Mouse (Mus musculus) erythroblast, embryonic 14.5 days (primary cell): Measurements from ENCODE around the gene Uba7. TPM values are rescaled to one million over a fixed set of nuclear protein-coding genes. Genes with fewer than 3 reads are reported as not detected.

Experiments
- H3K27me3 ChIP-seq: 2 replicates; pipeline ENCODE4 v1.6.1; 2012; ENCODE audit warnings: inconsistent platforms; ENCODE audit not compliant: control insufficient read depth
- H3K36me3 ChIP-seq: 2 replicates; pipeline ENCODE4 v1.6.1; 2012; ENCODE audit warnings: mild to moderate bottlenecking, inconsistent platforms; ENCODE audit not compliant: control insufficient read depth
- H3K4me1 ChIP-seq: 2 replicates; pipeline ENCODE4 v1.6.1; 2012; ENCODE audit warnings: inconsistent platforms; ENCODE audit not compliant: control insufficient read depth
- H3K4me3 ChIP-seq: replicated peaks from 2 replicates; pipeline ENCODE3; 2012; ENCODE audit warnings: moderate library complexity, mild to moderate bottlenecking, inconsistent platforms
- H3K9me3 ChIP-seq: 2 replicates; pipeline ENCODE4 v1.6.1; 2012; ENCODE audit warnings: low read length, inconsistent platforms, mixed read lengths; ENCODE audit not compliant: control insufficient read depth
- GATA1 ChIP-seq: IDR thresholded peaks from 2 replicates; pipeline ENCODE4 v1.6.1; 2012; ENCODE audit warnings: low read length, inconsistent platforms, mixed read lengths
- TAL1 ChIP-seq: IDR thresholded peaks from 3 replicates; pipeline ENCODE4 v1.6.1; 2012; ENCODE audit warnings: low read length, inconsistent platforms, mixed read lengths
- polyA plus RNA-seq: library from polyadenylated mRNA; stranded (reverse); fragments of >175 nt; gene quantifications from 2 replicates; pipeline ENCODE4 v1.2.3, GENCODE M21; 2012

Gene Uba7
- polyA plus RNA-seq, 1 experiment = 14.4 TPM

- H3K36me3 ChIP-seq = peaks cover 60% of the 10 kb centered on the region
- H3K4me1 ChIP-seq = peaks cover 84% of the 10 kb centered on the region
These were observed 9.4 kb downstream of the Uba7 start for GRCm38 (mm10) chr9:107984754-107985055.

DNA sequence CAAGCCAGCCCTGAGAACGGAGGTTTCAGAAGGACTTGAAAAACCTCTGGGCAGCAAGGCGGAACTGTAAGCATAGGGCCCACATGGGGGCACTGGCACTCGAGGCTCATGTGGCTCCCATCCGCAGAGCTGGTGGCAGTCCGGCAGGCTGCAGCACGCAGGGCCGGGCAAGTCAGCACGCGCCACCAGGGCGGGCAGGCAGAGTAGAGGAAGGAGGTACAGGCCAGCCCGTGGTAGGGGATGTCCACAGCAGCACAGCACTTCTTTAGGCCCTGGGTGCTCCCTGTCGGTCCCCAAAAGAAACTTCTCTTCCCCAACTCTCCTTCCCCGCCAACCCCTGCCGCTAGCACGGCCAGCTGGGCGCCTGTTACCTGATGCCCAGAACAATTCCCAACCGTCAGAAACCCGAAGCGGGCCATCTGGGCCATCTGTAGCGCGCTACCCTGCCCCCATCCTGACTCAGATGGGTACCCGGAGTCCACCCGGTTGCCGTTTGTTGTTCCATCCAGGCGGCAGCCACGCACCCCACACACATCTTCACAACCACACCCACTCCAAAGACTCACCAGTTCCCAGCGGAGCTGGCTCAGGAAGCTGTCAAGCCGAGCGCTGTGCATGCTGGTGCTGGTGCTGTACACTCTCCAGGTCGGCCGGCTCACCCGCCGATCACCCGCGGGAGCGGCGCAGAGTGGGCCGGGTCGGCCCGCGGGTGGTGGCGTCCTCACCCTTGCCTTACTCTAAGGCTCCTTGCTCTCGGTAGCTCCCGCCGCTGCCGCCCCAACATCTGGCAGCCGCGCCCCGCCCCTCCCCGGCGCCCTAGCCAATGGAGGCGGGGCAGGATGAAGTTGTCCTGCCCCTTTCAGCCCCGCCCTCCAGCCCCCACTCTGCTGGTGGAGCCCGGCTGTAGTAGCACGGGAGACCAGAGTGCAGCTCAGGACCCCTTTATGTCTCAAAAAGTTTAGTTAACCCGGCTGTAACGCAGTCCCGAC lies 10.1 kb downstream of the Uba7 start, which contains the start of gene Inka1:
Inka1 (minus strand) TSS at position 749 of the 989 bp plus-strand sequence.
- H3K27me3 ChIP-seq = peaks cover 4% of the 10 kb centered on the region
- peaks cover 84% of the 10 kb centered on the region for H3K4me1 ChIP-seq
- H3K4me3 ChIP-seq = peak within 1 kb of the TSS; percentile 78
- H3K36me3 ChIP-seq = peaks cover 52% of the 10 kb centered on the region
- H3K9me3 ChIP-seq = no peaks in the 10 kb centered on the region
- TF ChIP-seq TAL1 = no peak
- TF ChIP-seq GATA1 = no peak

More at GRCm38 (mm10) chr9:107984754-107985055, 9.4 kb downstream of the Uba7 start:
- TF ChIP-seq TAL1 = no peak
- no peak for TF ChIP-seq GATA1
- Histone ChIP-seq H3K4me3 (peak overlapping the region; percentile 78), H3K27me3 (peaks cover 4% of the 10 kb centered on the region), H3K9me3 (no peaks in the 10 kb centered on the region)

DNA sequence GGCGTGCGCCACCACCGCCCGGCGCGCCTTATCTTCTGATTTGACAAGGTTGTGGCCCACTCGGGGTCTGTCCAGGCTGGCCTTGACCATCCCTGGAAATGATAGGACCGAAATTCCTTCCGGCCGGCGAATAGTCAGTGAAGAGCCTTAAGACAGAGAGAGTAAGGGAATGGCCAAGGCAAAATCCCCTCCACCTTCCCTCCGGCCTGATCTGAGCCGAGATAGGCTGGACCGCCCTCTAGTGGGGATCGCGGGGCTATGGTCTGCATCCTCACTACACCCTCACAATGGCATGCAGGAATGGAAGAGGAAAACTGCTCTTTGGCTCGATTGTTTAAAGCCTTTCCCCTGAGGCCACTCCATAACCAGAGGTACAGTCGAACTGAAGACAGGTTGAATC lies 11.1 kb downstream of the Uba7 start:
- peak; percentile 61 for TF ChIP-seq GATA1
- TF ChIP-seq TAL1 = no peak
- no peaks in the 10 kb centered on the region for H3K9me3 ChIP-seq
- H3K4me3 ChIP-seq = peak overlapping the region; percentile 78
- H3K36me3 ChIP-seq = peaks cover 43% of the 10 kb centered on the region
- peaks cover 4% of the 10 kb centered on the region for H3K27me3 ChIP-seq
- peaks cover 75% of the 10 kb centered on the region for H3K4me1 ChIP-seq

GRCm38 (mm10) chr9:107987950-107988349 lies 12.6 kb downstream of the Uba7 start:
- H3K27me3 ChIP-seq = peaks cover 4% of the 10 kb centered on the region
- peaks cover 61% of the 10 kb centered on the region for H3K4me1 ChIP-seq
- TF ChIP-seq TAL1 (no peak), GATA1 (no peak)
- H3K4me3 ChIP-seq = no peak overlapping the region
- no peaks in the 10 kb centered on the region for H3K9me3 ChIP-seq
- peaks cover 27% of the 10 kb centered on the region for H3K36me3 ChIP-seq

DNA sequence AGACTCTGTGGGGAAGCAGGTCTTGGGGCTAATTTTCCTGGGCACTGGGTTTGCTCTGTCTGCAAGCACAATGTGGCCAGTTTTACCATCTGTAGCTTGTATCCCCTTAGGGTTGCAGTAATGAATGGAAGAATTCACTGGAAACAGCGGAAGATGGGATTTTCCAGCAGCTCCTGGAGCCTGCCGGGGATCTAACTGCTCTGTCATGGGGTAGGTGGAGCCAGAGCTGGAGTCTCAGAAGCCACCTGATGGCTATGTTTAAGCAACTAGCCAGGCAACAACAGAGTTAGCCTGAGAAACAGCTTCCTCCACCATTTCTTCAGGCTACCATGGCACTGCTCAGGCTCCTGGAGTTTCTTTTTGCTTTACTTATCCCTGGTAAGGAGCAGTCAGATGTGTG lies 16.9 kb downstream of the Uba7 start, which contains the start of gene Cdhr4:
Cdhr4 (plus strand) TSS at position 301 of the 400 bp plus-strand sequence.
- TF ChIP-seq TAL1 = no peak
- no peak for TF ChIP-seq GATA1
- peaks cover 21% of the 10 kb centered on the region for H3K4me1 ChIP-seq
- peaks cover 2% of the 10 kb centered on the region; the same call in 1 of the 2 replicates for H3K27me3 ChIP-seq
- H3K9me3 ChIP-seq = no peaks in the 10 kb centered on the region
- no peaks in the 10 kb centered on the region for H3K36me3 ChIP-seq
- H3K4me3 ChIP-seq = no peak within 1 kb of the TSS

DNA sequence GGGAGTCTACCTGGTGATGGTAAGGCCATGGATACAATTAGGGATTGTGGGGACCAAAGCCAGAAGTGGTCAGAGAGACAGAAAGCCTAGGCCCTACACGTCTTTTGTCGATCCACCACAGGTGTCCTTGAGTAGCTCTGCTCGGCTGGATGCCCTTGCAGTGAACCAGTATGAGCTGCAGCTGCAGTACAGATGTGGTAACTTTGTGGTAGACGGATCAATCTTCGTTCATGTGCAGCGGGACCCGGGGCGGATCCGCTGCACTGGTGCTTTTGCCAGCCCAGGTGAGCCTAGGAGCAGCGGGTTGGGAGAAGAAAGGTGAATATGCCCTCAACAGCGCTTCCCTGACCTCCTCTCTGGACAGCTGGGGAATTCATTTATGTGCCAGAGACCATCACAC lies 17.7 kb downstream of the Uba7 start:
- Histone ChIP-seq H3K27me3 (no peaks in the 10 kb centered on the region), H3K36me3 (no peaks in the 10 kb centered on the region), H3K4me3 (no peak overlapping the region), H3K4me1 (peaks cover 15% of the 10 kb centered on the region), H3K9me3 (no peaks in the 10 kb centered on the region)
- TF ChIP-seq GATA1 (no peak), TAL1 (no peak)

DNA sequence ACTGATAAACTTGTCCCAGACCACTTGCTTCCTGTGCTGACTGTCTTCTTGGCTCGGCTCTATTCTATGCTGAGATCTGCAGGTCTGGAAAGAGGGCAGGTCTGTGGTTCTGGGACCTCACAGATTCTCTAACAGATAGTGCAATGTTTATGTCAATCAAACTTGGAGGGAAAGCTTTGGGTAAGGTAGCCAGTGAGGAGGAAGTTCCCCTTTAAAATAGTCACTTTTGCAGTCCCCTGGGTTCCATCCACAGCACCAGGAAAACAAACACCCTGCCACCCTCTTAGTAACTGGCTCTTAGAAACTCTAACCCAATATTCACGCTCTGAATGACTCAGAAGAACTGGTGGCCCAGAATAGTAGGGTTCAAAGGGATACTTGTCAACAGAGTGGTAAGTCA lies 19.2 kb downstream of the Uba7 start:
- H3K4me1 ChIP-seq = peaks cover 18% of the 10 kb centered on the region
- H3K36me3 ChIP-seq = no peaks in the 10 kb centered on the region
- no peak for TF ChIP-seq TAL1
- TF ChIP-seq GATA1 = no peak
- H3K27me3 ChIP-seq = no peaks in the 10 kb centered on the region; the same call in 1 of the 2 replicates
- H3K9me3 ChIP-seq = no peaks in the 10 kb centered on the region
- H3K4me3 ChIP-seq = no peak overlapping the region

DNA sequence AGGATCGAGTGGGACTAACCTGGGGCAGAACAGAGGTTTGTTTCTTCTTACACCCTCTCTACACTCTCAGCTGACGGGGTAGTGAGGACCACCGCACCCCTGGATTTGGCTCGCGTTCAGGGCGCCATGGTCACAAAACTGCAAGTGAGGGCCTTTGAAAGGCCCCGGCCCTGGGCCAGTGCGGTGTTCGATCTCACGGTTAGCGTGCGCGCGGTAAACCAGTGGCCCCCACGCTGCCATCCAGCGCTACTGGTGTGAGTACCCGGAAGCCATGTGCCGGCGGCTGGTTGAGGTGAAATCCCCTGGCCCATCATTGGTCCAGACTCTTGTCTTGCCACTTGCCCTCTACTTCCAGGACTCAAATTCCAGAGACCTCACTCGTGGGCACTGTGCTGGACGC lies 20.2 kb downstream of the Uba7 start:
- no peak for TF ChIP-seq TAL1
- TF ChIP-seq GATA1 = no peak
- H3K4me3 ChIP-seq = no peak overlapping the region
- no peaks in the 10 kb centered on the region for H3K36me3 ChIP-seq
- no peaks in the 10 kb centered on the region for H3K9me3 ChIP-seq
- peaks cover 12% of the 10 kb centered on the region for H3K4me1 ChIP-seq
- H3K27me3 ChIP-seq = no peaks in the 10 kb centered on the region; the same call in 1 of the 2 replicates

DNA sequence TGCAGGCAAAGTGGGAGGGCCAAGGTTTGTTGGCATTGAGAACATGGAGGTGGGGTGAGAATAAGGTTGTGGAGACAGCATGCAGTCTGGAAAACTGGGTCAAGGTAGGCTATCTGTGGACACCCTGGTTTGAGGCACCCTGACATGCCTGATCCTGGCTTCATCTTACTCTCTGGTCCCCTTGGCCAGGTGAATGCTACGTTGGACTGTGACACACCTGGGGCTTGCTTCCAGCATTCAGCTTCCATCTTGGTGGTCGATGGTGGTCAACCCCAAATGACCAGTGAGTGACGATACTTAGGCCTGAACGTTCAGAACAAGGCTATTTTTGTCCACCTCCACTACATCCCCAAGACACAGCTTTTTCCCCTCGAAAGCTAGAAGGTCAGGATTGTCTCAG lies 20.7 kb downstream of the Uba7 start, which contains the start of gene Gm20662:
Gm20662 (plus strand) TSS at position 301 of the 400 bp plus-strand sequence.
- H3K4me3 ChIP-seq = no peak within 1 kb of the TSS
- H3K36me3 ChIP-seq = no peaks in the 10 kb centered on the region
- TF ChIP-seq GATA1 (no peak), TAL1 (no peak)
- H3K27me3 ChIP-seq = no peaks in the 10 kb centered on the region; the same call in 1 of the 2 replicates
- H3K4me1 ChIP-seq = peaks cover 16% of the 10 kb centered on the region
- no peaks in the 10 kb centered on the region for H3K9me3 ChIP-seq
